Mouse (Mus musculus) granulocyte monocyte progenitor cell, adult 5-6 weeks (primary cell): ENCODE data around the gene Ccdc180. TPM values are rescaled to one million over a fixed set of nuclear protein-coding genes. Genes with fewer than 3 reads are reported as not detected.
A peak's percentile ranks its signal among the peaks of the same experiment; 100 is the strongest.

Experiments
- ATAC-seq: replicated peaks from 2 replicates; pipeline ENCODE4 v1.8.0; 2016; ENCODE audit warnings: mild to moderate bottlenecking, moderate TSS enrichment, inconsistent platforms; ENCODE audit not compliant: poor library complexity, severe bottlenecking
- total RNA-seq, 2 experiments: library from RNA; stranded (forward) in 1 of 2; stranded (reverse) in 1 of 2; fragments of 200-712, 200-1000 nt in 1 of 2; fragments of >200 nt in 1 of 2; fragmentation: Nextera tagmentation in 1 of 2; gene quantifications; 2 replicates each; pipeline ENCODE4 v1.2.3; 2014 to 2017

The Ccdc180 gene
- total RNA-seq, 2 experiments from 2014 or later: 0.31 to 1.4 TPM

GRCm38 (mm10) chr4:45909256-45909655 is 19.2 kb downstream of the Ccdc180 start:
- ATAC-seq: no peak

GRCm38 (mm10) chr4:45909924-45910323 is 19.8 kb downstream of the Ccdc180 start:
- ATAC-seq: no peak

GRCm38 (mm10) chr4:45911256-45911655 is 21.2 kb downstream of the Ccdc180 start:
- ATAC-seq: no peak

- no peak for ATAC-seq
These were observed 21.8 kb downstream of the Ccdc180 start for GRCm38 (mm10) chr4:45911876-45912275.

GRCm38 (mm10) chr4:45917091-45917490 is 27.0 kb downstream of the Ccdc180 start:
- ATAC-seq: no peak

- ATAC-seq: no peak
These were observed 31.7 kb downstream of the Ccdc180 start for GRCm38 (mm10) chr4:45921663-45922435.

- no peak for ATAC-seq
These were observed 33.9 kb downstream of the Ccdc180 start for GRCm38 (mm10) chr4:45924011-45924410.

- no peak for ATAC-seq
These were observed 38.5 kb downstream of the Ccdc180 start for GRCm38 (mm10) chr4:45928561-45928960.

GRCm38 (mm10) chr4:45941628-45942044 is 51.5 kb downstream of the Ccdc180 start:
- ATAC-seq: peak; percentile 86

- ATAC-seq: no peak
These were observed 57.6 kb downstream of the Ccdc180 start for GRCm38 (mm10) chr4:45947729-45948128.

GRCm38 (mm10) chr4:45949109-45949848 is 59.2 kb downstream of the Ccdc180 start:
- ATAC-seq: peak; percentile 95

- ATAC-seq: no peak
These were observed 61.7 kb downstream of the Ccdc180 start for GRCm38 (mm10) chr4:45951830-45952229.

- ATAC-seq: no peak
These were observed 63.2 kb downstream of the Ccdc180 start for GRCm38 (mm10) chr4:45953025-45953919.

- no peak for ATAC-seq
These were observed 65.1 kb downstream of the Ccdc180 start for GRCm38 (mm10) chr4:45955235-45955634.

GRCm38 (mm10) chr4:45956131-45956530 is 66.0 kb downstream of the Ccdc180 start:
- no peak for ATAC-seq

GRCm38 (mm10) chr4:45956706-45957105 is 66.6 kb downstream of the Ccdc180 start:
- no peak for ATAC-seq

- no peak for ATAC-seq
These were observed 74.8 kb downstream of the Ccdc180 start, which contains the start of gene Tdrd7 for GRCm38 (mm10) chr4:45964771-45965439. Tdrd7 (plus strand) TSS chr4:45965334.

GRCm38 (mm10) chr4:45965737-45966447 is 75.8 kb downstream of the Ccdc180 start:
- peak; percentile 50 for ATAC-seq

- no peak for ATAC-seq
These were observed 76.6 kb downstream of the Ccdc180 start for GRCm38 (mm10) chr4:45966716-45967115.
